Mouse (Mus musculus): ENCODE data around the gene Mcrip1. TPM values are rescaled to one million over a fixed set of nuclear protein-coding genes. Genes with fewer than 3 reads are reported as not detected.

Mcrip1 gene
- polyA plus RNA-seq, 1 experiment from 2014 or later: 59.2 TPM

DNA sequence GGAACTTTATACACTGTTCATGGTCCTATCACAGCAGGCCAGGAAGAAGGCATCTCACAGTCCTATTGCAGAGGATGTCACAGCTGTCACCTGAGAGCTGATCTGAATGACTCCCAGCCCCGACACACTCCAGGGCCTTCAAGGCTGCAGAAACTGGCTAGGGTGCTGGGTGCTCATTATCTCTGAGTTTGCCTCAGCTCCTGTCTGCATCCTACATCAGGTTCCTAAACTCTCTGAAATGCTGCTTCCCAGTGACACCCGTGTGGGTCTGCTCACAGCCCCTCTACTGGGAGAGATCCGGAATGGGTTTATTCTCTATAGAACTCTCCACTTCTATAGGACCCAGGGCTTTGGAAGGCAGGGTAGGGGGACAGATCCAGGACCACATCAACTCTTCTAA lies 1.3 kb downstream of the Mcrip1 start:
- ATAC-seq: no peak
- Histone ChIP-seq H3K27me3 (ENCODE audit: insufficient read depth, low read length) (no peaks in the 10 kb centered on the region), H3K27ac (ENCODE audit: low read depth) (peak overlapping the region; percentile 98), H3K4me2 (ENCODE audit: low read depth, low read length) (peak overlapping the region; percentile 97), H3K9ac (replicated peaks) (peak overlapping the region; percentile 93; the same call in 1 of the 2 replicates), H3K36me3 (replicated peaks; ENCODE audit: insufficient read depth, low read length) (peaks cover 14% of the 10 kb centered on the region), H3K4me1 (ENCODE audit: insufficient read depth) (peaks cover 35% of the 10 kb centered on the region), H3K9me3 (ENCODE audit: low read length) (no peaks in the 10 kb centered on the region), H3K4me3 (ENCODE audit: low read depth, low read length) (peak overlapping the region; percentile 88; the same call in 1 of the 2 replicates)
- TF ChIP-seq EP300 (IDR thresholded peaks at IDR 0.05; ENCODE audit: low read depth) (no peak), CTCF (IDR thresholded peaks at IDR 0.05; ENCODE audit: low read depth) (no peak)
- DNase-seq: no peak
- 83% methylated on average over 3 of the region's 3 CpGs for WGBS (ENCODE audit: insufficient replicate concordance)

DNA sequence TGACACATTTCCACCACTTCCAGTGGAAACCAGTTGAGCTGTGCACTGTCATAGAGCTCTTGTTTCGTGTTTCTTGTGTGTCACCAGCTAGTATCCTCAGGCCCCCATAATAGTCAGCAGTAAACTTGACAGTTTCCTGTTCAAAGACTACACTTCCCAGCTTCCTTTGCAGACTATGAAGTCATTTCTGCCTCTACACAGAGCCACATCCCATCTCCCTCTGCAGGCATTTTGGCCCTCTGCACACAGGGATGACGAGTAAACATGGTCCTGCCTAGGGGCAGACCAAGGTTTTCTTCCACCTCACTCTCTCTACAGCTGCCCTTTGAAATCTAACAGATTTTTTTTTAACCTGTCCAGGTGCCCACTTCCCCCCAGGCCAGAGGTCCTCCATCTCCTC lies 2.1 kb downstream of the Mcrip1 start:
- 43% methylated on average over 2 of the region's 2 CpGs for WGBS (ENCODE audit: insufficient replicate concordance)
- no peak overlapping the region for H3K9ac ChIP-seq (replicated peaks)
- ATAC-seq (peak; percentile 24), DNase-seq (no peak)
- no peak overlapping the region for H3K4me2 ChIP-seq (ENCODE audit: low read depth, low read length)
- 0 out of 2 replicates have a peak overlapping the region, but pooled peaks have one; percentile 29 for H3K27ac ChIP-seq (ENCODE audit: low read depth)
- peak; percentile 47 for TF ChIP-seq CTCF (IDR thresholded peaks at IDR 0.05; ENCODE audit: low read depth)
- TF ChIP-seq EP300 (IDR thresholded peaks at IDR 0.05; ENCODE audit: low read depth): no peak
- no peaks in the 10 kb centered on the region for H3K9me3 ChIP-seq (ENCODE audit: low read length)
- H3K4me3 ChIP-seq (ENCODE audit: low read depth, low read length): no peak overlapping the region
- H3K27me3 ChIP-seq (ENCODE audit: insufficient read depth, low read length): no peaks in the 10 kb centered on the region
- peaks cover 19% of the 10 kb centered on the region for H3K36me3 ChIP-seq (replicated peaks; ENCODE audit: insufficient read depth, low read length)
- peaks cover 35% of the 10 kb centered on the region for H3K4me1 ChIP-seq (ENCODE audit: insufficient read depth)

DNA sequence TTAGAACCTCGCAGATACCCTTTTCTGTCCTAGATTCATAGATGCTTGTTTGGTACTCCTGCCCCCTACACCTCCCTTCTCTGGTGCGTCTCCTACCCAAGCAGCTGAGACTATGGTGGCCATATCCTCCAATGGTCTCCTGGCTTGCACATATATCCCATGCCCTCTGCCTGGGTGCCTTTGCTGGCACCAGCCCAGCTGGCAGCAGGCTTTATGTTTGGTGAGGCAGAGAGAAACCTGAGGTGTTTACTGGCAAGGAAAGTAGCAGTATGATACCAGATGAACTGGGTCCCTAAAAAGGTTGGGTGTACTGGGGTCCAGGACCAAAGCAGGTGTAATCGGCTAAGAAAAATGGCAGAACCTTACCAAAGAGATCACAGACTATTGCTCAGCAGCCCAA lies 3.6 kb downstream of the Mcrip1 start:
- WGBS (ENCODE audit: insufficient replicate concordance): 93% methylated on average over 3 of the region's 3 CpGs
- peaks cover 35% of the 10 kb centered on the region for H3K4me1 ChIP-seq (ENCODE audit: insufficient read depth)
- no peak for DNase-seq
- no peaks in the 10 kb centered on the region for H3K9me3 ChIP-seq (ENCODE audit: low read length)
- no peak overlapping the region for H3K4me2 ChIP-seq (ENCODE audit: low read depth, low read length)
- H3K27ac ChIP-seq (ENCODE audit: low read depth): no peak overlapping the region
- H3K27me3 ChIP-seq (ENCODE audit: insufficient read depth, low read length): no peaks in the 10 kb centered on the region
- TF ChIP-seq EP300 (IDR thresholded peaks at IDR 0.05; ENCODE audit: low read depth): no peak
- no peak for TF ChIP-seq CTCF (IDR thresholded peaks at IDR 0.05; ENCODE audit: low read depth)
- H3K9ac ChIP-seq (replicated peaks): no peak overlapping the region
- ATAC-seq: no peak
- H3K36me3 ChIP-seq (replicated peaks; ENCODE audit: insufficient read depth, low read length): peaks cover 19% of the 10 kb centered on the region
- H3K4me3 ChIP-seq (ENCODE audit: low read depth, low read length): no peak overlapping the region

DNA sequence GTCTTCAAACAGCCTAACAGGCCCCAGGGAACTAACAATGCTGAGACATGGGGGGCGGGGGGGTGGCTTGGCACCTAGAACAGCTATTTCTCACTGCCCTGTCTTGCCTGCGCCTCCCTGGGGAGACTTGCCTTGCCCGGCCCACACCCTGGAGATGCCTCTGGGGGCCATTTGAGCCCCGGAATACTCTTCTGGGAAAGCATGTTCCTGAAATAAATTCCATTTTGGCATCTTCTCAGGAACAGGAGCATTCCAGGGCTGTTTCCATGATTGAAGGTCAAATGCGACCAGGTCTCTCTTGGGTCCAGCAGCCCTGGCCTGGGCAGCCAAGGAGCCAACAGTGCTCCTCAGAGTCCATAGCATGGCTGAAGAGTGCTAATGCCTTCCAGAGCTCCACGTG lies 7.2 kb downstream of the Mcrip1 start:
- Histone ChIP-seq H3K9me3 (ENCODE audit: low read length) (no peaks in the 10 kb centered on the region), H3K9ac (replicated peaks) (peak overlapping the region; percentile 16; the same call in 1 of the 2 replicates), H3K4me3 (ENCODE audit: low read depth, low read length) (no peak overlapping the region), H3K36me3 (replicated peaks; ENCODE audit: insufficient read depth, low read length) (peaks cover 21% of the 10 kb centered on the region), H3K4me1 (ENCODE audit: insufficient read depth) (peaks cover 35% of the 10 kb centered on the region), H3K27me3 (ENCODE audit: insufficient read depth, low read length) (no peaks in the 10 kb centered on the region), H3K27ac (ENCODE audit: low read depth) (no peak overlapping the region), H3K4me2 (ENCODE audit: low read depth, low read length) (no peak overlapping the region)
- DNase-seq (no peak), ATAC-seq (no peak)
- TF ChIP-seq CTCF (IDR thresholded peaks at IDR 0.05; ENCODE audit: low read depth) (no peak), EP300 (IDR thresholded peaks at IDR 0.05; ENCODE audit: low read depth) (no peak)
- WGBS (ENCODE audit: insufficient replicate concordance): 81% methylated on average over 6 of the region's 6 CpGs

DNA sequence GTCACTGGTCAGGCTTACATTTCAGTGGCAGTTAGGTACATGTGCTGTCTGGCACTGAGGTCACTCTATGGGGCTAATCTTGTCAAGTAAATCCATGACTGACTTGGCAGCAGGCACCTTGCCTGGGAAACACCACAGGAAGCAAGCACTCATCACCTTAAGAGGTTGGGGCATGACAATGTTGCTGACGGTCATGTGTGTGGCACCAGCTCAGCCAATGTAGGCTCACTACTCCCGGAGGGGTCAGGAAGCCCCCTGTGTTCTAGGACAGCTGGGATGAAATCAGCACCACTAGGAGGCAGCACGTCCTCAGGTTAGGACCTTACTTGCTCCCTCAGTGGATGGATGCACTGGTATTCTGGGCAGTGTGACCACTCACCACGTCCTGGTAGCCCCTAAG lies 7.6 kb downstream of the Mcrip1 start:
- ATAC-seq: no peak
- H3K36me3 ChIP-seq (replicated peaks; ENCODE audit: insufficient read depth, low read length): peaks cover 21% of the 10 kb centered on the region
- H3K27ac ChIP-seq (ENCODE audit: low read depth): no peak overlapping the region
- no peak overlapping the region; the same call in 1 of the 2 replicates for H3K9ac ChIP-seq (replicated peaks)
- peaks cover 32% of the 10 kb centered on the region for H3K4me1 ChIP-seq (ENCODE audit: insufficient read depth)
- no peak overlapping the region for H3K4me3 ChIP-seq (ENCODE audit: low read depth, low read length)
- 61% methylated on average over 4 of the region's 4 CpGs for WGBS (ENCODE audit: insufficient replicate concordance)
- TF ChIP-seq EP300 (IDR thresholded peaks at IDR 0.05; ENCODE audit: low read depth): no peak
- TF ChIP-seq CTCF (IDR thresholded peaks at IDR 0.05; ENCODE audit: low read depth): peak; percentile 64
- no peaks in the 10 kb centered on the region for H3K27me3 ChIP-seq (ENCODE audit: insufficient read depth, low read length)
- no peaks in the 10 kb centered on the region for H3K9me3 ChIP-seq (ENCODE audit: low read length)
- no peak overlapping the region for H3K4me2 ChIP-seq (ENCODE audit: low read depth, low read length)
- no peak for DNase-seq

DNA sequence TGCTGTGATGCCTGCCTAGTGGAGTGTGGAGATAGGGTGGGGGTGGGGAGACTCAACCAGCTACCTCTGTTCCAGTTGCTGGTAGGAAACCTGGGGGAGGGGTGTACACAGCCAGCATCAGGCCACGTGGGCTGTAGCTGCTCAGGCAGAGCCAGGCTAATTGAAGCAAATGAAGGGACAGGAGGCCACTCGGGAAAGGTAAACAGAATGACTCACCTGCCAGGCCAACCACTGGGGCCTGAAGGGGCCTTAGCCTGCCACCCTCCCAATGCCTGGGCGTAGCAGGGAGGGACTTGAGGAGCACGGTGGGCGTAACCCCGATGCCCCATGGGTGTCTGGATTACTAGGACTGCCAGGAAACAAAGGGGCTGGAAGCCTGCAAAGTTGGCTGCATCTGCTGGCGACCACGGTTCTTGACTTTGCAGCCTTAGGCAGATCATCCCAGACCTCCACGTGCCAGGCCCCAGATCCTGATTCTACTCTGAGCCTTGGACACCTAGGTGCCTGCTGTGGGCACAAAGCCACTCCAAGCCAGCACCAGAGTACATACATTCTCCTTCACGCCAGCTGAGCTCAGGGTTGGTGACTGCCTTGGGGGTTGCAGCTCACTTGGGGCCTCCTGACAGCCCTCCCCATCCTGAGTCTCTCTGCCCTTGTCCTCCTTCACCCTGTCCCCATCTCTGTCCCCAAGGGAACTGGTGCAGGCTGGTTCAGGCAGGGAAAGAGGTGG lies 10.1 kb downstream of the Mcrip1 start:
- Histone ChIP-seq H3K4me1 (ENCODE audit: insufficient read depth) (peaks cover 23% of the 10 kb centered on the region), H3K27me3 (ENCODE audit: insufficient read depth, low read length) (no peaks in the 10 kb centered on the region), H3K36me3 (replicated peaks; ENCODE audit: insufficient read depth, low read length) (peaks cover 18% of the 10 kb centered on the region), H3K27ac (ENCODE audit: low read depth) (peak overlapping the region; percentile 85), H3K4me3 (ENCODE audit: low read depth, low read length) (no peak overlapping the region), H3K4me2 (ENCODE audit: low read depth, low read length) (no peak overlapping the region), H3K9me3 (ENCODE audit: low read length) (no peaks in the 10 kb centered on the region), H3K9ac (replicated peaks) (peak overlapping the region; percentile 38; the same call in 1 of the 2 replicates)
- 37% methylated on average over 10 of the region's 10 CpGs for WGBS (ENCODE audit: insufficient replicate concordance)
- TF ChIP-seq EP300 (IDR thresholded peaks at IDR 0.05; ENCODE audit: low read depth) (no peak), CTCF (IDR thresholded peaks at IDR 0.05; ENCODE audit: low read depth) (no peak)
- ATAC-seq: peak; percentile 91
- DNase-seq: peak; percentile 74

Data from liver, postnatal 0 days (tissue).